ENCODE assay signal across 9 mouse cellular contexts in genomic region chr13:99018526-99019201, GRCm38 (mm10). TPM values are rescaled to one million over a fixed set of nuclear protein-coding genes. Genes with fewer than 3 reads are reported as not detected.
DNase-seq lines count a peak whose midpoint lies in the region; ATAC-seq and TF ChIP-seq lines count a peak whose summit lies in the region.
"Had no signal": no experiment of that assay in that cellular context is flagged by ENCODE, and none has a peak within 500 bp of the region (broad histone marks: within the 10 kb centered on the region; RNA-seq: fewer than 3 reads in every experiment).

No protein-coding gene starts in this region.

- H3K27me3 ChIP-seq in C2C12 (ENCODE audit: control insufficient read depth, insufficient read depth, insufficient read length), result no peaks in the 10 kb centered on the region

- no peak overlapping the region for H3K4me3 ChIP-seq in C2C12 (ENCODE audit: insufficient read depth, poor library complexity, severe bottlenecking)

- no peaks in the 10 kb centered on the region for H3K36me3 ChIP-seq in C2C12 (ENCODE audit: control insufficient read depth, insufficient read depth)

- no peaks in the 10 kb centered on the region for H3K79me2 ChIP-seq in C2C12 (ENCODE audit: control insufficient read depth, insufficient read depth)

- H3K79me3 ChIP-seq in C2C12 (ENCODE audit: low read depth), result no peaks in the 10 kb centered on the region

- peak; percentile 76 for DNase-seq in adrenal gland, adult 8-10 months
- DNase-seq in heart, adult 8-10 months (ENCODE audit: low spot score), result peak; percentile 44
- peak; percentile 29 for DNase-seq in kidney, adult 18-20 months
- DNase-seq in mesoderm, embryonic 11.5 days (ENCODE audit: low read depth, low spot score), result peak; percentile 78
- DNase-seq in right cerebral cortex, postnatal 4 days, result no peak
- no peak for DNase-seq in thymus, adult 18-20 months

- ATAC-seq in monocyte, adult 5-6 weeks (replicated peaks; ENCODE audit: insufficient number of reproducible peaks, low FRiP score, low TSS enrichment, poor library complexity, severe bottlenecking), result no peak

- no peak overlapping the region for H3ac ChIP-seq in C2C12 (ENCODE audit: control insufficient read depth, insufficient read length, low read depth)

- no peak for TF ChIP-seq CTCF in C2C12 (IDR thresholded peaks at IDR 0.05; ENCODE audit: control insufficient read depth, insufficient read depth, insufficient read length)

TF ChIP-seq in C2C12, 6 proteins besides CTCF, POLR2A, EP300 and RAD21:
- TF ChIP-seq MYOD1 (IDR thresholded peaks at IDR 0.05; ENCODE audit: control insufficient read depth, insufficient read length, low read depth) (no peak), CEBPB (IDR thresholded peaks at IDR 0.05; ENCODE audit: low read depth) (no peak), USF1 (IDR thresholded peaks at IDR 0.05; ENCODE audit: low read depth) (peak; percentile 45), FOSL1 (IDR thresholded peaks at IDR 0.05; ENCODE audit: insufficient read depth, low read length, poor library complexity, severe bottlenecking) (no peak), MAX (IDR thresholded peaks at IDR 0.05) (no peak)
TF ChIP-seq in C2C12: peak in this region for 1.

RNA-seq across cellular contexts. Expression of gene 1700024P04Rik, which starts 34.3 kb away (rescaled TPM):
- not detected for polyA plus RNA-seq in C2C12 (2012; fragmentation: generic; extraction: Trizol)
- total RNA-seq in adrenal gland, adult 8-10 months (2022), result not detected
- not detected for total RNA-seq in heart, adult 8-10 months (2022)
- not detected in 3 replicates for total RNA-seq in monocyte, adult 5-6 weeks (2017)
- polyA plus RNA-seq: intestine, embryonic 14.5 days had no signal

Comparison
In these comparisons a context has a peak if more than half of its experiments do, and no peak if none do; other contexts are left out.
1. DNase-seq: peak in adrenal gland, adult 8-10 months (single experiment), heart, adult 8-10 months (single experiment), kidney, adult 18-20 months (single experiment) and mesoderm, embryonic 11.5 days (single experiment); none in right cerebral cortex, postnatal 4 days (single experiment) and thymus, adult 18-20 months (0 of 2).